Mouse (Mus musculus): ENCODE results near the gene Vcp.
"Not testable (repeated sequence)": the region's sequence is repeated elsewhere in the genome, so short reads cannot be mapped to it uniquely, and the experiment has no call there.

Gene Vcp

GRCm38 (mm10) chr4:43029749-43030148 is 29.4 kb upstream of the Vcp start:
- DNase-seq (ENCODE audit: low spot score): no peak

DNA sequence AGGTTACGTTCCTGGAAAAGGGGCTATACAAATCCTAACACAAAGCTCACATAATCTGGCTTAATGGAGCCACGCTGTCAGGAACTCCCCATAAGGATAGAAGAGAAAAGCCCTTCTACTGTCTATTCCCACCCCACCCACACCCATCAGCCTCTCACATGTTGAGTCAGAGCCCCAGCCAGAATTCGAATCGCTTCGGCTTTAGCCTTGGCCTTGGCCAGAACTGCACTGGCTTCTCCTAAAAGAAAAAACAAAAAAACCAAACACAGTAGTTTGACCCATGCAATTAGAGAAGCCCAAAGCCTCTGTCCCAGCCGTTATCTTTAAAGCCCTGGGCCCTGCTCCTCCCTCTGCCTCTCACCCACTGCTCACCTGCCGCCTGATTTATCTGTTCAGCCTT is 28.8 kb upstream of the Vcp start:
- DNase-seq (ENCODE audit: low spot score): peak; percentile 59

DNA sequence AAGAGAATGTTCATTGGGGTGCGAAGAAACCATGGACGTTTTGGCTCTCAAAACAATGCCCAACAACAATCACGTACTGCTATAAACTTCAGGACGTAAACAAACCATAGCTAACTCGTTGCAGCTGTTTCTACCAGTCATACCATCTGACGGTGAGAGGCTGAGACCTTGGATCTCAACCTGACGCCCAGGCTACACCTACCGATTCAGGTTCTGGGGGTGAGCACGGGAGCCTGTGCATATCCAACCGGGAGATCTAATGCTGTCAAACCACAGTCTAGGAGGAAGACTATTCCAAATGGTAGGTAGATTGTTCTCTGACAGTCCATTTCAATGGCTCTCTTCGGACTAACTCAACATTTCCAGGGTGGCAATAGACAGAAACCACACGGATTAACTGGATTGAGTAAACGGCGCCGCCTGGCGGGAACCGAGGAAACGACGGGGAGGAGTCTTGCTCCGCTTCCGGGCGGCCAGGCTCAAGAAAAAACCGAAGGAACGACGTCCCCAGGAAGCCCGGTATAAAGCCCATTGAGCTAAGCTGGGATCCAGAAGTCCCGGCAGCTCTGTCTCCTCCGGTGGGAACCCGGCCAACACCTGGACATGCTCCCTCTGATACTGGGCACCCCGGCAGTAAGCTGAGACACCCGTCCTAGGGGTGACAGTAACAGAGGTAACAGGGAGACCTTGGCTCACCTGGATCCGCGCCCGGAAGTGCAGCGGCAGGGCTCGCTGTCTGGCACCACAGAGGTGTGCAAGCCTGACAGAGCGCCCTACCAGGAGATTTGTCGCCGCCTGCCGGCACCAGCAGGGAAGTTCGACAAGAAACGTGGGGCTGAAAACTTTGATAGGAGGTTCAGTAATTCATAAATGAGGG is 25.0 kb upstream of the Vcp start, which contains the start of gene Pigo:
TSS of gene Pigo (minus strand) at position 736 of the 877 bp plus-strand sequence.
- peak; percentile 84 for DNase-seq (ENCODE audit: low spot score)

GRCm38 (mm10) chr4:43024673-43025072 is 24.4 kb upstream of the Vcp start:
- DNase-seq (ENCODE audit: low spot score): no peak

- no peak for DNase-seq (ENCODE audit: low spot score)
Measured at GRCm38 (mm10) chr4:43021341-43021740, 21.0 kb upstream of the Vcp start.

GRCm38 (mm10) chr4:43020876-43021275 is 20.6 kb upstream of the Vcp start:
- no peak for DNase-seq (ENCODE audit: low spot score)

DNA sequence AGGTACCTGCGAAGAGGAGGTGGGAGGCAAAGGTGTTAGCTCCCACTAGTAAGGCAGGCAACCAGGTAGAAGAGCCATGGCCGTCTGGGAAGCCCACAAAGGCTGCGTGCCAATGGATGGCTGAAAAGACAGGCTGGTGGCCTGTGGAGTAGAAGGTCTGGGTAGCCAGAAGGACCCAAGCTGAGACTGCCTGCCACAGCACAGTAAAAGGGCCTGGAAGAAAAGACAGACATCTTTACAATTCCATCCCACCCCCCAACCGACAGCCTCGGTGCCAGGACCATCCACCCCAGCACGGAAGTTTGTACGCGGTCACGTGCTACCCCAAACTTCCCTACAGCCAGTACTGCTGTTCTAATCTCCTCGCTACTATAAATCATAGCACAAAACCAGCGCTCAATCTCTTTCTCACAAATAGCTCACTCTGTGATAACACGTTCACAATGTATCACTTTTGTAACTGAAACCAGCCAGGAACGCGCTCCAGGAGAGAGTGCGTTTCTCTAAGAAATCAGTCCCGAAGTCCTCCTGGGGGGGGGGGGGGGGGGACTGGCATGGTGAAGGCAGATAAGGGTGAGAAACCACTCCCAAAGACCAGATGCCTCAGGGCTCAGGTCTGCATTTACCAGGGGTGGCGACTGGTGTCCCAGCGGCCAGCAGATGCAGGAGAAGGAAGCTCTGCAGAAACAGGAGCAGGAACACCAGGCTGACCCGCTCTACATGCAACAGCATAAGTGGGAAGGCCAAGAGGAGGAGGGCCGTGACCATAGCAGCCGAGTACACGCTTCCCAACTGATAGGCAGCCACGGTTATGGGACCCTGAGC is 19.5 kb upstream of the Vcp start:
- no peak for DNase-seq (ENCODE audit: low spot score)

GRCm38 (mm10) chr4:43019176-43019575 is 18.9 kb upstream of the Vcp start:
- DNase-seq (ENCODE audit: low spot score): no peak

DNA sequence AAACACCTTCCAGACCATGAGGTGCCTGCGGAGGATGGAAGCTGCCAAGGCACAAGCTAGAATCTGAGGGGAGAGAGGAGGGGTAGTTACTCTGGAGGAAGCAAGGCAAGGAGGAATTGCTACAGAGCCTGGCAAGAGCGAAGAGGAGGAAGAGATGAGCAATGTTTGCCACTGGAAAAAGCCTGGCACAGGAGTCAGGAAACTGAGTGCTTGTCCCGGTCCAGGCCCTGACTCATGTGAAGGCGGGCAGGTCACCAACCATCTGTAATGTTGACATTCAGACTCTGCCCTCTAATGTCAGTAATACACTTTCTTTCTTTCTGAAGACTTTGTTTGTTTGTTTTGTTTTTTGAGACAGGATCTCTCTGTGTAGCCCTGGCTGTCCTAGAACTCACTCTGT is 17.8 kb upstream of the Vcp start:
- DNase-seq (ENCODE audit: low spot score): no peak

DNA sequence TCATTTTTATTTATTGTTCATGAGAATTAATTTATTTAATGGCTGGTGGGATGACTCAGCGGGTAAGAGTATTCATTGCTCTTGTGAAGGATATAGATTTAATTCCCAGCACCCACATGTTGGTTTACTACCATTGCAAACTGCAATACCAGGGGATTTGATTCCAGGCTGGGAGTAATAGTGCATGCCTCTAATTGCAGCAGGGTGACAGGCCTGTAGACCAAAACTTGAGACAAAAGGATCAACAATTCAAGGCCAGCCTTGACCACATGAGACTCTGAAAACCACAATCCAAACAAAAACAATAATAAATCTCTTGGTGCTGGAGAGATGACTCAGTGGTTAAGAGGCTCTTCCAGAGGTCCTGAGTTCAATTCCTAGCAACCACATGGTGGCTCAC is 11.8 kb upstream of the Vcp start:
- no peak for DNase-seq (ENCODE audit: low spot score)

DNA sequence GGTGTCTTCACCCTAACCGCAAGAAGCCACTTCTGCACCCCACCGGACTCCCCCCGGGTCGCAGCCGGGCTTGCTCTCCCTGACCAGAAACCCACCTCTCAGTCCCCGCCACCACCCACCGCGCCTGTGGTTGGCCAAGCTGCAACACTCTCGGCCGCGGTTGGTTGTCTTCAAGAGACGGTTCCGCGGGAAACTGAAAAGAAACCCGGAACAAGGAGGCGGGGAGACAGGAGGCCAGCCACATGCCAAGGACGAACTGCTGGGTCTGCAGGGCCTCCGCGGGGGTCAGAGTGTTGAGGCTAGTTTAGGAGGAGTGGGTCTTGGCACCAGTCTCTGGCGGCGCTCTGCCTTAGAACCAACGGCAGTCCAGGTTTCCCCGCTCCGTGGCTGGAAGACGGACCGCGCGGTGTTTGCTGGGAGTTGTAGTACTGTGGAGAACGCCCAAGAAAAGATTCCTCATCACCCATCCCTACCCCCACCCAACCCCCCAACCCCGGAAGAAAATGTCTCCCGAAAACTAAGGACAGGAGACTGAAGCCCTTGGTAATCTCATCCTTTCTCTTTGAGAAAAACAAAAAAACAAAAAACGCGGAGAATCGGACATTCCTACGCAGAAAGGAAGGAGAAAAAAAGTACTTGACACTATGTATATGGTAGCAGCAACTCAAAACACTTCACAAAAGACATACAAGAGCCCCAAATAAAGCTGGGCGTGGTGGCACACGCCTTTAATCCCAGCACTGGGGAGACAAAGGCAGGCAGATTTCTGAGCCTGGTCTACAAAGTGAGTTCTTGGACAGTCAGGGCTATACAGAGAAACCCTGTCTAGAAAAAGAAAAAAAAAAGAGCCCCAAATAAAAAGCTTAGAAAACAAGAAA is 10.1 kb upstream of the Vcp start, which contains the start of gene Fancg:
TSS of gene Fancg (minus strand) at position 346 of the 878 bp plus-strand sequence.
- DNase-seq (ENCODE audit: low spot score): peak; percentile 78

GRCm38 (mm10) chr4:43005765-43006164 is 5.5 kb upstream of the Vcp start:
- no peak for DNase-seq (ENCODE audit: low spot score)

GRCm38 (mm10) chr4:43004951-43005350 is 4.6 kb upstream of the Vcp start:
- no peak for DNase-seq (ENCODE audit: low spot score)

GRCm38 (mm10) chr4:43002756-43003439 is 2.6 kb upstream of the Vcp start:
- DNase-seq (ENCODE audit: low spot score): no peak

GRCm38 (mm10) chr4:43001272-43001671 is 965 bp upstream of the Vcp start:
- DNase-seq (ENCODE audit: low spot score): no peak

DNA sequence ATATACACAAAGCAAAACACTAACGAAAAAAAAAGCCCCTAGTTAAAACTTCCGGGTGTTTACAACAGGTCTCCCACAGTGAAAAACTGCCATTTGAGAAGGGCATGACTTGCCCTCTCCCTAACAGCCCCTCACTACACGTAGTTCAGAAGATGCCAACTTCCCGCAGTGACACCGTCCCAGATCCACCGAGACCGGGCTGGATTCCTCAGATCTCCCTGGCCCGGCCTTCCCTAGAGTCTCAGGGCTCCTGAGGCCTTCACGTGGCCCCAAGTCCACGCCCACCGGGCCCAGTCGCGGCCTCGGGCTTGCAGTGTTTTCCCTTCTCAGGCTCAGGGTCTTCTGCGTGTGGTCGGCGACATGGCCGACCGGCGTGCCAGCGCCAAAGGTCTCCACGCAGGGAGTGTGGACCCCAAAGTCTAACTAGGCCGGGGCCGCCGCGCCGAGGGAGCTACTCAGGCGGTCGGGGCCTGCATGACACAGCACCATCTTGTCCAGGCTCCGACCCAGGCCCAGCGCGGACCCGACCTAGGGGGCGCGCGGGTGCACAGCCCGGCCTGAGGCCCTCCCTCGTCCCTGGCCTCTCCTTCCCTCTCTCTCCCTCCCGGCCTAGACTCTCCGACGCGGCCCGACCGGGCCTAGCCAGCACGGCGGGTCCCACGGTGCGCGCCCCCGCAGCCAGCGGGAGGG is 711 bp downstream of the Vcp start:
- DNase-seq (ENCODE audit: low spot score): peak; percentile 75

DNA sequence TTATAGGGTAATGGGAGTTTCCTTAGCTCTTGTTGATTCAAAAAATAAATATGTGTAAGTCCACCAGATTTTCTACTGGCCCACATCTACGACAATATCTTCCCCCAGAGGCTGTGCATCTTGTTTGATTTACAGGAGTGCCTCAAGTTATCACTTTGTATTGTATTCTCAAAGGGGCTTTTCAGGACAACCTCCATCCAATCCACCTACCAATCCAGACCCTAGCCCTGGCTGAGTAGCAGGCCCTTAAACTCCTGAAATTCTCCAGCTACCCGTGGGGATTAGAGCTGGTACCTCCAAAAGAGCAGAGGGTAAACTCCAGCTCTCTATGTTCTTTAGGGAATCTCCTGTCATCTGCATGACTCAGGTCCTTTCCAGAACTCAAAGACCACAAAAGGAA is 2.3 kb downstream of the Vcp start:
- no peak for DNase-seq (ENCODE audit: low spot score)

DNA sequence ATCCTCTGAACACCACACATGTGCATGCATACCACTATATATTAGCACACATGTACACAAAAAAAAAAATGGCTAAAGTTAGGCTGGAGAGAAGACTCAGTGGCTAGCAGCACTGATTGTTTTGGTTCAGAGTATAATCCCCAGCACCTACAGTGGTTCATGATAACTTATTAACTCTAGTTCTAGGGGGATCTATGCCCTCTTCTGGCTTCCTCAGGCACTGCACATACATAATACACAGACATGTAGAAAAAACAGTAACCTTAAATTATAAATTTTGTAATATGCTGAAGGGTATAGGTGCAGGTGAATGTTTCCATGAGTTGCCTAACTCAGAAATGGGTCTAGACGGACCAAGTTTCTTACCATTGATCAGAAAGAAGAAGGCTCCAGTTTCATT is 12.0 kb downstream of the Vcp start:
- no peak for DNase-seq (ENCODE audit: low spot score)

DNA sequence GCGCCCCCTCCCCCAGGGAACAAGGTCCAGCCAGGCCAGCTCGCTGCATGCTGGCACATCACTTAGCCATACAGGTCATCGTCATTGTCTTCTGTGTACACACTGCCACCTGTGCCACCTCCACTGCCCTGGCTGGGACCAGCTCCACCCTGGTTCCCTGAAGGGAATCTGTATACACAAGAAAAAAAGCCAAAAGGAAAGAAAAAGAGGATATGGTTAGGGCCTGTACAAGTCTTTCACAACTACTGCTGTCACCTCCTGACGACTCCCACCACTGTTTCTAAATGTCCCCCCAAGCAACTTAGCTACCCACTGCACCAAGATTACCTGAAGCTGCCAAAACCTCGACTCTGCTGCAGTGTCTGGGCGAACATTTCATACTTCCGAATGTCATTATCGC is 19.8 kb downstream of the Vcp start:
- not testable (repeated sequence) for DNase-seq (ENCODE audit: low spot score)

- no peak for DNase-seq (ENCODE audit: low spot score)
Measured at GRCm38 (mm10) chr4:42978062-42978461, 22.2 kb downstream of the Vcp start.

DNA sequence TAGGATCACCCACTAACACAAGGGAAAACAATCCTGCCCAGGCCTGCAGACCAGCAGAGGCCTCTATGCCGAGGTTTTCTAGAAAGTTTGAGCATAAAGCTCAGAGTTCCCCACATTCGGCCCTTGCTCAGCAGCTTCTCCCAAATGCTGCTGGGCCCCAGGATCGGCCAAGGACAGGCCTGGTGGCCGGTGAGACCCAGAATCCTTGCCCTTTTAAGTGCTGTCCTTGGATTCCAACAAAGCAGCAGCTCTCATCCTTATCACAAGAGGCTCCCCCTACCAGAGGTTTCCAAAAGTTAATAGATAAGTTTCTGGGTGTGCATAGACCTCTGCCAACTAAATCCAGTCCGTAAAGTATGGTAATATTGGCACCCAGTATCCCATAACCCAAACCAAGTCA is 26.4 kb downstream of the Vcp start:
- no peak for DNase-seq (ENCODE audit: low spot score)

Measured in ovary, adult 18-20 months (tissue).